Mouse (Mus musculus) small intestine, adult 2 months (tissue): ENCODE measurements around the gene Atp13a3.

Experiments used
- CTCF ChIP-seq: fragments of 200-500 bp; IDR thresholded peaks from 2 replicates; pipeline ENCODE4 v1.5.1; 2012; ENCODE audit warnings: low read depth, mild to moderate bottlenecking, control low read depth, inconsistent platforms, low read length, moderate library complexity, mixed read lengths; ENCODE audit not compliant: insufficient replicate concordance, insufficient read length; ENCODE audit errors: extremely low read depth
- POLR2A ChIP-seq: fragments of 200-500 bp; IDR thresholded peaks from 2 replicates; pipeline ENCODE4 v1.6.1; 2012; ENCODE audit warnings: low read depth, mild to moderate bottlenecking, control low read depth, inconsistent platforms, low read length, moderate library complexity

DNA sequence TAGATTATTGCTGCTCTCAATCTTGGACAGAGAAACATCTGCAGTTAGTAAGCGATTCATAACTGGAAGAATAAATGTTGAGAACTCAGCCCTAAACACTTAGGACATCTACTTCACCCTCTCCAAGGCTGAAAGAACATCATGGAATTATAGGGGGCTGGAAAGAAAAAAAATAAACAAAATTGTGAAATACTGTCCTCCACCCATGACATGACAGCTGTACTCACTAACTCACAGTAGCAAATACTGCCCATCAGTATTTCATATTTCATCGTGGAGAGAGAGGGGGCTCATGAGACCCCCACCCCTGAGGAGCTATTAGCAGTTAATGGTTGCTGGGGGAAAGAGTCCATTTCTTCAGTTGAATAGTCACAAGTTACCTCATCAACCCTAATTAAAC, 38.4 kb downstream of the Atp13a3 start:
- TF ChIP-seq POLR2A (no peak), CTCF (no peak)
